ENCODE assay signal across 16 mouse cellular contexts in the genomic region with DNA sequence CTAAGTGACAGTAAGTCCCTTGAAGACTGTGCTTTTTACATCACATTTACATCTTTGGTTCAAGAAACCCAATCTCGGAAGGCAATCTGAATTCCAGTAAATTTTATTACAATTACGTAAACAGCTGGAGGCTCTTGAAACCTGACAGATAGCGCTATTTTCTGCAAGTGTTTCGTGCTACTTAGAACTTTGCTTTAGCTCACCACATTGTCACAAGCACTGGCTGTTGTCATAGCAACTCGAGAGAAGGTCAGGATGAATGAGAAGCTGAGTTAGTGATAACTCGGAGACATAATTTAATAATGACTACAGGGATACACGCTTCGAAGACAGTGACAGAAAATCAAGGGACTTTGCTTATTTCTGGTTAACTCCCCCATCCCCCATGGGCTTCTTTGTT.
DNase-seq lines count a peak whose midpoint lies in the region; ATAC-seq lines count a peak whose summit lies in the region.
"Had no signal": no experiment of that assay in that cellular context is flagged by ENCODE, and none has a peak within 500 bp of the region (broad histone marks: within the 10 kb centered on the region; RNA-seq: fewer than 3 reads in every experiment).

No protein-coding gene starts in this region.

- ATAC-seq in hindbrain, embryonic 16.5 days, result peak; percentile 77; the same call in 1 of the 2 replicates

- WGBS in hindbrain, embryonic 16.5 days, result 40% methylated on average over 8 of the region's 8 CpGs
- 78% methylated on average over 8 of the region's 8 CpGs for WGBS in hindbrain, embryonic 10.5 days
- WGBS in embryonic facial prominence, embryonic 10.5 days, result 85% methylated on average over 8 of the region's 8 CpGs

- H3K27me3 ChIP-seq in hindbrain, embryonic 16.5 days (replicated peaks; ENCODE audit: control insufficient read depth, insufficient read depth, low read length), result no peaks in the 10 kb centered on the region
- H3K27me3 ChIP-seq in hindbrain, embryonic 10.5 days (ENCODE audit: insufficient read depth, poor library complexity, severe bottlenecking), result no peaks in the 10 kb centered on the region
- no peaks in the 10 kb centered on the region for H3K27me3 ChIP-seq in embryonic facial prominence, embryonic 10.5 days (replicated peaks; ENCODE audit: low read depth, poor library complexity, severe bottlenecking)

- H3K4me3 ChIP-seq in hindbrain, embryonic 16.5 days (ENCODE audit: low read length), result no peak overlapping the region
- no peak overlapping the region for H3K4me3 ChIP-seq in hindbrain, embryonic 10.5 days
- H3K4me3 ChIP-seq in embryonic facial prominence, embryonic 10.5 days, result no peak overlapping the region

- H3K9me3 ChIP-seq in hindbrain, embryonic 16.5 days (ENCODE audit: control insufficient read depth, low read length), result no peaks in the 10 kb centered on the region
- H3K9me3 ChIP-seq in hindbrain, embryonic 10.5 days, result no peaks in the 10 kb centered on the region
- H3K9me3 ChIP-seq in embryonic facial prominence, embryonic 10.5 days, result no peaks in the 10 kb centered on the region

- H3K4me1 ChIP-seq in hindbrain, embryonic 16.5 days (ENCODE audit: control insufficient read depth, insufficient read depth, low read depth, low read length), result no peaks in the 10 kb centered on the region
- no peaks in the 10 kb centered on the region for H3K4me1 ChIP-seq in hindbrain, embryonic 10.5 days (replicated peaks)
- no peaks in the 10 kb centered on the region for H3K4me1 ChIP-seq in embryonic facial prominence, embryonic 10.5 days

- no peak overlapping the region for H3K4me2 ChIP-seq in hindbrain, embryonic 16.5 days (ENCODE audit: low read length)
- H3K4me2 ChIP-seq: heart, embryonic 11.5 days; liver, embryonic 11.5 days; lung, embryonic 14.5 days had no signal

- no peak overlapping the region for H3K9ac ChIP-seq in hindbrain, embryonic 16.5 days (ENCODE audit: low read depth, low read length)
- H3K9ac ChIP-seq: lung, embryonic 14.5 days had no signal

- no peak for DNase-seq in hindbrain, embryonic 10.5 days (ENCODE audit: low spot score)
- DNase-seq in retina, postnatal 1 day, result peak; percentile 25
- no peak for DNase-seq in retina, embryonic 14.5 days (ENCODE audit: low spot score)
- peak; percentile 37 for DNase-seq in layer of hippocampus, adult 9-11 months
- peak; percentile 65 for DNase-seq in telencephalon, adult 2 months (ENCODE audit: low read depth, low spot score)
- no peak for DNase-seq in embryonic facial prominence, embryonic 10.5 days (ENCODE audit: low spot score)
- DNase-seq: adrenal gland, adult 8-10 months; cerebellum, adult 9-11 months; kidney, adult 18-20 months; kidney, postnatal 25 days; lung, embryonic 14.5 days; thymus, adult 18-20 months had no signal

- H3K27ac ChIP-seq in hindbrain, embryonic 16.5 days (ENCODE audit: low read depth, low read length), result no peak overlapping the region
- H3K27ac ChIP-seq in hindbrain, embryonic 10.5 days, result no peak overlapping the region
- H3K27ac ChIP-seq in embryonic facial prominence, embryonic 10.5 days (replicated peaks), result no peak overlapping the region
- H3K27ac ChIP-seq: macrophage had no signal

- H3K36me3 ChIP-seq in hindbrain, embryonic 16.5 days (ENCODE audit: control insufficient read depth, insufficient read depth, low read length), result no peaks in the 10 kb centered on the region
- H3K36me3 ChIP-seq in hindbrain, embryonic 10.5 days, result no peaks in the 10 kb centered on the region
- H3K36me3 ChIP-seq in embryonic facial prominence, embryonic 10.5 days (replicated peaks), result no peaks in the 10 kb centered on the region

Comparison
In these comparisons a context has a peak if more than half of its experiments do, and no peak if none do; other contexts are left out.
1. DNase-seq: peak in retina, postnatal 1 day (single experiment), layer of hippocampus, adult 9-11 months (single experiment) and telencephalon, adult 2 months (single experiment); none in hindbrain, embryonic 10.5 days (single experiment), retina, embryonic 14.5 days (single experiment) and embryonic facial prominence, embryonic 10.5 days (single experiment).